Mouse (Mus musculus) olfactory bulb, adult 2 months (tissue): Measurements from ENCODE around the gene Cldn22.

Experiments
- CTCF ChIP-seq: fragments of 200-500 bp; IDR thresholded peaks from 2 replicates; pipeline ENCODE4 v1.5.1; 2012; ENCODE audit warnings: low read depth, mild to moderate bottlenecking, low read length, moderate library complexity; ENCODE audit not compliant: insufficient read depth
- POLR2A ChIP-seq: fragments of 200-500 bp; IDR thresholded peaks from 2 replicates; pipeline ENCODE4 v1.6.1; 2012; ENCODE audit warnings: mild to moderate bottlenecking, low read depth, low read length, moderate library complexity; ENCODE audit not compliant: insufficient read depth

GRCm38 (mm10) chr8:47777415-47777814 is 46.9 kb upstream of the Cldn22 start:
- TF ChIP-seq CTCF (no peak), POLR2A (no peak)
